Mouse (Mus musculus): ENCODE data around the gene Olfr1040.
"Not testable (repeated sequence)": the region's sequence is repeated elsewhere in the genome, so short reads cannot be mapped to it uniquely, and the experiment has no call there.

The Olfr1040 gene

GRCm38 (mm10) chr2:86146632-86147031 lies at the start of gene Olfr1040:
TSS of gene Olfr1040 (minus strand) at chr2:86146732.
- no peak for DNase-seq (ENCODE audit: low spot score)

GRCm38 (mm10) chr2:86195863-86196262 lies 49.3 kb upstream of the Olfr1040 start:
- DNase-seq (ENCODE audit: low spot score), result no peak

GRCm38 (mm10) chr2:86185583-86185982 lies 39.1 kb upstream of the Olfr1040 start, which contains the start of gene Olfr52:
TSS of gene Olfr52 (minus strand) at chr2:86185683.
- no peak for DNase-seq (ENCODE audit: low spot score)

- DNase-seq (ENCODE audit: low spot score), result no peak
These were observed 33.4 kb upstream of the Olfr1040 start for GRCm38 (mm10) chr2:86179950-86180349.

GRCm38 (mm10) chr2:86177720-86178119 lies 31.2 kb upstream of the Olfr1040 start, which contains the start of gene Olfr1044:
TSS of gene Olfr1044 (minus strand) at chr2:86177820.
- no peak for DNase-seq (ENCODE audit: low spot score)

- DNase-seq (ENCODE audit: low spot score), result not testable (repeated sequence)
These were observed 28.9 kb upstream of the Olfr1040 start for GRCm38 (mm10) chr2:86175422-86175821.

GRCm38 (mm10) chr2:86167422-86167821 lies 20.9 kb upstream of the Olfr1040 start, which contains the start of gene Olfr1043:
TSS of gene Olfr1043 (minus strand) at chr2:86167522.
- DNase-seq (ENCODE audit: low spot score), result no peak

- DNase-seq (ENCODE audit: low spot score), result no peak
These were observed 15.2 kb upstream of the Olfr1040 start, which contains the start of gene Olfr1042 for GRCm38 (mm10) chr2:86161738-86162137. TSS of gene Olfr1042 (minus strand) at chr2:86161838.

GRCm38 (mm10) chr2:86135828-86136227 lies 10.7 kb downstream of the Olfr1040 start, which contains the start of gene Olfr1039:
TSS of gene Olfr1039 (minus strand) at chr2:86135928.
- no peak for DNase-seq (ENCODE audit: low spot score)
